Mouse (Mus musculus) intestine, embryonic 15.5 days (tissue): ENCODE measurements around the gene Preb. TPM values are rescaled to one million over a fixed set of nuclear protein-coding genes. Genes with fewer than 3 reads are reported as not detected.

ENCODE experiments used
- ATAC-seq: fragments of 200-750 bp; cut with Nextera tagmentation; 2 replicates; pipeline ENCODE4 v1.8.0; 2017; ENCODE audit warnings: moderate TSS enrichment, moderate library complexity
- H3K27ac ChIP-seq: fragments of 300-500 bp; sonication (generic); 2 replicates; pipeline ENCODE4 v1.5.1; 2015; ENCODE audit warnings: mild to moderate bottlenecking, inconsistent platforms
- H3K27me3 ChIP-seq: fragments of 300-500 bp; sonication (generic); replicated peaks from 2 replicates; pipeline ENCODE4 v1.6.1; 2015; ENCODE audit warnings: inconsistent platforms
- H3K36me3 ChIP-seq: fragments of 300-500 bp; sonication (generic); 2 replicates; pipeline ENCODE4 v1.6.1; 2015; ENCODE audit warnings: inconsistent platforms
- H3K4me1 ChIP-seq: fragments of 300-500 bp; sonication (generic); replicated peaks from 2 replicates; pipeline ENCODE4 v1.6.1; 2015; ENCODE audit warnings: inconsistent platforms
- H3K4me2 ChIP-seq: fragments of 300-500 bp; sonication (generic); replicated peaks from 2 replicates; pipeline ENCODE4 v1.6.1; 2015; ENCODE audit warnings: mild to moderate bottlenecking, inconsistent platforms
- H3K4me3 ChIP-seq: fragments of 300-500 bp; sonication (generic); replicated peaks from 2 replicates; pipeline ENCODE4 v1.5.1; 2015; ENCODE audit warnings: inconsistent platforms
- H3K9ac ChIP-seq: fragments of 300-500 bp; sonication (generic); 2 replicates; pipeline ENCODE4 v1.6.1; 2015; ENCODE audit warnings: inconsistent platforms
- H3K9me3 ChIP-seq: fragments of 300-500 bp; sonication (generic); 2 replicates; pipeline ENCODE4 v1.6.1; 2016; ENCODE audit warnings: inconsistent platforms
- WGBS: fragments of 180-500 bp; shearing (Covaris S2); methylation state at CpG from one replicate; pipeline ENCODE4 v1.1.7; 2015; 5-methylcytosine and 5-hydroxymethylcytosine counted together
- polyA plus RNA-seq: library from polyadenylated mRNA; unstranded; fragments of >200 nt; fragmentation: Nextera tagmentation; extraction: Ambion mirVana; gene quantifications from 2 replicates; pipeline ENCODE4 v1.2.1, GENCODE M21; 2015

Preb gene
- polyA plus RNA-seq, 1 experiment from 2014 or later: 166 TPM

- WGBS: 87% methylated on average over 31 of the region's 31 CpGs
- no peak overlapping the region for H3K9ac ChIP-seq
- no peaks in the 10 kb centered on the region for H3K27me3 ChIP-seq
- H3K27ac ChIP-seq: no peak overlapping the region
- no peaks in the 10 kb centered on the region for H3K9me3 ChIP-seq
- peaks cover 43% of the 10 kb centered on the region for H3K4me1 ChIP-seq
- H3K36me3 ChIP-seq: peaks cover 27% of the 10 kb centered on the region
- H3K4me2 ChIP-seq: no peak overlapping the region
- no peak for ATAC-seq
- H3K4me3 ChIP-seq: no peak overlapping the region
These were observed 42.1 kb downstream of the Preb start for GRCm38 (mm10) chr5:30917891-30918670.

- no peak for ATAC-seq
- Histone ChIP-seq H3K4me1 (peaks cover 43% of the 10 kb centered on the region), H3K4me2 (no peak overlapping the region), H3K27ac (no peak overlapping the region), H3K27me3 (no peaks in the 10 kb centered on the region), H3K9ac (no peak overlapping the region), H3K9me3 (no peaks in the 10 kb centered on the region), H3K36me3 (peaks cover 27% of the 10 kb centered on the region), H3K4me3 (no peak overlapping the region)
- WGBS: 94% methylated on average over 11 of the region's 11 CpGs
These were observed 42.8 kb downstream of the Preb start for GRCm38 (mm10) chr5:30917348-30917747.

GRCm38 (mm10) chr5:30916841-30917240 is 43.3 kb downstream of the Preb start:
- Histone ChIP-seq H3K27me3 (no peaks in the 10 kb centered on the region), H3K4me2 (no peak overlapping the region), H3K9me3 (no peaks in the 10 kb centered on the region), H3K4me3 (no peak overlapping the region), H3K36me3 (peaks cover 27% of the 10 kb centered on the region), H3K4me1 (peaks cover 44% of the 10 kb centered on the region), H3K27ac (no peak overlapping the region), H3K9ac (no peak overlapping the region)
- 92% methylated on average over 9 of the region's 9 CpGs for WGBS
- ATAC-seq: no peak

GRCm38 (mm10) chr5:30915974-30916433 is 44.2 kb downstream of the Preb start:
- Histone ChIP-seq H3K27ac (peak overlapping the region; percentile 96), H3K9ac (no peak overlapping the region), H3K36me3 (peaks cover 27% of the 10 kb centered on the region), H3K4me2 (peak overlapping the region; percentile 79), H3K4me3 (peak overlapping the region; percentile 53), H3K4me1 (peaks cover 46% of the 10 kb centered on the region), H3K27me3 (no peaks in the 10 kb centered on the region), H3K9me3 (no peaks in the 10 kb centered on the region)
- WGBS: under 1% methylated on average over 7 of the region's 7 CpGs
- peak; percentile 71 for ATAC-seq

- H3K4me2 ChIP-seq: peak overlapping the region; percentile 79
- peak overlapping the region; percentile 53 for H3K4me3 ChIP-seq
- no peak; the same call in none of the 2 replicates for ATAC-seq
- H3K27me3 ChIP-seq: no peaks in the 10 kb centered on the region
- 41% methylated on average over 9 of the region's 9 CpGs for WGBS
- H3K4me1 ChIP-seq: peaks cover 47% of the 10 kb centered on the region
- peak overlapping the region; percentile 67 for H3K9ac ChIP-seq
- H3K27ac ChIP-seq: peak overlapping the region; percentile 96
- H3K36me3 ChIP-seq: peaks cover 24% of the 10 kb centered on the region
- no peaks in the 10 kb centered on the region for H3K9me3 ChIP-seq
These were observed 44.7 kb downstream of the Preb start for GRCm38 (mm10) chr5:30915456-30915855.

GRCm38 (mm10) chr5:30914849-30915248 is 45.3 kb downstream of the Preb start:
- Histone ChIP-seq H3K36me3 (peaks cover 22% of the 10 kb centered on the region), H3K4me1 (peaks cover 41% of the 10 kb centered on the region), H3K27me3 (no peaks in the 10 kb centered on the region), H3K9ac (peak overlapping the region; percentile 67), H3K9me3 (no peaks in the 10 kb centered on the region), H3K27ac (peak overlapping the region; percentile 96), H3K4me3 (peak overlapping the region; percentile 53), H3K4me2 (peak overlapping the region; percentile 79)
- 40% methylated on average over 6 of the region's 6 CpGs for WGBS
- ATAC-seq: no peak

GRCm38 (mm10) chr5:30914101-30914635 is 46.0 kb downstream of the Preb start:
- Histone ChIP-seq H3K9me3 (no peaks in the 10 kb centered on the region), H3K36me3 (peaks cover 22% of the 10 kb centered on the region), H3K4me1 (peaks cover 48% of the 10 kb centered on the region), H3K4me3 (peak overlapping the region; percentile 53), H3K4me2 (peak overlapping the region; percentile 79), H3K27ac (peak overlapping the region; percentile 96), H3K27me3 (no peaks in the 10 kb centered on the region), H3K9ac (peak overlapping the region; percentile 67)
- ATAC-seq: no peak
- 54% methylated on average over 7 of the region's 7 CpGs for WGBS

GRCm38 (mm10) chr5:30913060-30913841 is 46.9 kb downstream of the Preb start, which contains the start of gene Emilin1:
Emilin1 (plus strand) TSS chr5:30913402.
- Histone ChIP-seq H3K27me3 (no peaks in the 10 kb centered on the region), H3K4me3 (peak within 1 kb of the TSS; percentile 53), H3K36me3 (peaks cover 13% of the 10 kb centered on the region), H3K27ac (peak within 1 kb of the TSS; percentile 96), H3K4me1 (peaks cover 57% of the 10 kb centered on the region), H3K9ac (peak within 1 kb of the TSS; percentile 67), H3K4me2 (peak within 1 kb of the TSS; percentile 79), H3K9me3 (no peaks in the 10 kb centered on the region)
- WGBS: 21% methylated on average over 12 of the region's 13 CpGs
- peak; percentile 64 for ATAC-seq

GRCm38 (mm10) chr5:30912156-30912555 is 48.0 kb downstream of the Preb start:
- WGBS: 57% methylated on average over 5 of the region's 5 CpGs
- H3K4me3 ChIP-seq: no peak overlapping the region
- H3K4me2 ChIP-seq: peak overlapping the region; percentile 41; the same call in 1 of the 2 replicates
- no peak for ATAC-seq
- no peaks in the 10 kb centered on the region for H3K9me3 ChIP-seq
- peaks cover 53% of the 10 kb centered on the region for H3K4me1 ChIP-seq
- H3K36me3 ChIP-seq: peaks cover 3% of the 10 kb centered on the region; the same call in 1 of the 2 replicates
- H3K27ac ChIP-seq: peak overlapping the region; percentile 96
- no peaks in the 10 kb centered on the region for H3K27me3 ChIP-seq
- H3K9ac ChIP-seq: no peak overlapping the region

GRCm38 (mm10) chr5:30910481-30910880 is 49.7 kb downstream of the Preb start:
- H3K27me3 ChIP-seq: no peaks in the 10 kb centered on the region
- peaks cover 58% of the 10 kb centered on the region for H3K4me1 ChIP-seq
- no peak overlapping the region for H3K4me3 ChIP-seq
- H3K4me2 ChIP-seq: no peak overlapping the region
- H3K9me3 ChIP-seq: no peaks in the 10 kb centered on the region
- H3K27ac ChIP-seq: peak overlapping the region; percentile 96
- H3K36me3 ChIP-seq: no peaks in the 10 kb centered on the region
- no peak overlapping the region for H3K9ac ChIP-seq
- no peak for ATAC-seq

- Histone ChIP-seq H3K9me3 (no peaks in the 10 kb centered on the region), H3K9ac (no peak overlapping the region), H3K4me1 (peaks cover 58% of the 10 kb centered on the region), H3K27ac (peak overlapping the region; percentile 98), H3K4me2 (no peak overlapping the region), H3K27me3 (no peaks in the 10 kb centered on the region), H3K36me3 (peaks cover 4% of the 10 kb centered on the region; the same call in 1 of the 2 replicates), H3K4me3 (no peak overlapping the region)
- 75% methylated on average over 7 of the region's 7 CpGs for WGBS
- no peak for ATAC-seq
These were observed 50.3 kb downstream of the Preb start for GRCm38 (mm10) chr5:30909863-30910262.

- Histone ChIP-seq H3K4me1 (peaks cover 58% of the 10 kb centered on the region), H3K4me3 (no peak overlapping the region), H3K9me3 (no peaks in the 10 kb centered on the region), H3K9ac (no peak overlapping the region), H3K27me3 (no peaks in the 10 kb centered on the region), H3K27ac (peak overlapping the region; percentile 98), H3K4me2 (peak overlapping the region; percentile 93), H3K36me3 (peaks cover 9% of the 10 kb centered on the region; the same call in 1 of the 2 replicates)
- WGBS: 5% methylated on average over 7 of the region's 7 CpGs
- no peak for ATAC-seq
These were observed 50.9 kb downstream of the Preb start for GRCm38 (mm10) chr5:30909300-30909659.
